Mouse (Mus musculus) left cerebral cortex, adult 2 months (tissue): ENCODE data around the gene Tra2b. TPM values are rescaled to one million over a fixed set of nuclear protein-coding genes. Genes with fewer than 3 reads are reported as not detected.
A peak's percentile ranks its signal among the peaks of the same experiment; 100 is the strongest.
"Not testable (repeated sequence)": the region's sequence is repeated elsewhere in the genome, so short reads cannot be mapped to it uniquely, and the experiment has no call there.

Experiments
- DNase-seq, 2 experiments: peaks; one replicate each; pipeline ENCODE4 v3.0.0; 2021 to 2022; ENCODE audit warnings: low spot score in 2 of 2, mixed read lengths in 1 of 2; ENCODE audit errors: extremely low spot score in 1 of 2
- H3K27ac ChIP-seq: fragments of 200-600 bp; 2 replicates; pipeline ENCODE4 v1.8.1; 2022
- H3K4me3 ChIP-seq: fragments of 200-600 bp; 2 replicates; pipeline ENCODE4 v1.8.1; 2022
- CTCF ChIP-seq: fragments of 200-600 bp; IDR thresholded peaks from 2 replicates; pipeline ENCODE4 v1.8.1; 2022; ENCODE audit warnings: antibody characterized with exemption, mild to moderate bottlenecking, moderate library complexity
- intact Hi-C: fragments of 180-260 bp; cut with DNase I; formaldehyde crosslinking; loops from one replicate; pipeline ENCODE4 v1.15.1; 2025
- total RNA-seq, 2 experiments: library from RNA; stranded (reverse); gene quantifications; 2 replicates each; pipeline ENCODE4 v1.2.3; 2021

Tra2b gene
- total RNA-seq, 2 experiments from 2014 or later: 71.8 to 78.4 TPM

GRCm38 (mm10) chr16:22240856-22241255 is 24.9 kb downstream of the Tra2b start:
- intact Hi-C loops: no loop called here
- no peak for DNase-seq
- Histone ChIP-seq H3K27ac (no peak overlapping the region), H3K4me3 (no peak overlapping the region)
- no peak for TF ChIP-seq CTCF

- intact Hi-C loops: no loop called here
- peak; percentile 3; the same call in 1 of the 2 replicates for TF ChIP-seq CTCF
- H3K4me3 ChIP-seq: no peak overlapping the region
Observed at GRCm38 (mm10) chr16:22239978-22240377, 25.8 kb downstream of the Tra2b start.

GRCm38 (mm10) chr16:22238928-22239620 is 26.7 kb downstream of the Tra2b start:
- DNase-seq: no peak
- Histone ChIP-seq H3K4me3 (no peak overlapping the region), H3K27ac (no peak overlapping the region)
- no peak for TF ChIP-seq CTCF
- intact Hi-C loops: no loop called here

More at GRCm38 (mm10) chr16:22239978-22240377, 25.8 kb downstream of the Tra2b start:
- no peak overlapping the region for H3K27ac ChIP-seq
- no peak for DNase-seq

GRCm38 (mm10) chr16:22238402-22238801 is 27.4 kb downstream of the Tra2b start:
- H3K27ac ChIP-seq, H3K4me3 ChIP-seq, DNase-seq, intact Hi-C loops: not testable (repeated sequence)

GRCm38 (mm10) chr16:22236814-22237213 is 29.0 kb downstream of the Tra2b start:
- Histone ChIP-seq H3K27ac (no peak overlapping the region), H3K4me3 (no peak overlapping the region)
- no peak; the same call in 1 of the 2 replicates for TF ChIP-seq CTCF
- no peak for DNase-seq
- intact Hi-C loops: no loop called here

GRCm38 (mm10) chr16:22234535-22234934 is 31.3 kb downstream of the Tra2b start:
- no peak for DNase-seq
- intact Hi-C loops: no loop called here
- no peak overlapping the region for H3K27ac ChIP-seq
- TF ChIP-seq CTCF: no peak
- no peak overlapping the region for H3K4me3 ChIP-seq

- intact Hi-C loops, DNase-seq, H3K4me3 ChIP-seq, H3K27ac ChIP-seq: not testable (repeated sequence)
Observed at GRCm38 (mm10) chr16:22230276-22230675, 35.5 kb downstream of the Tra2b start.

- no peak overlapping the region for H3K4me3 ChIP-seq
- no peak for DNase-seq
- H3K27ac ChIP-seq: no peak overlapping the region
- no peak for TF ChIP-seq CTCF
- intact Hi-C loops: no loop called here
Observed at GRCm38 (mm10) chr16:22203501-22203900, 62.3 kb downstream of the Tra2b start.

GRCm38 (mm10) chr16:22201858-22202257 is 63.9 kb downstream of the Tra2b start:
- Histone ChIP-seq H3K27ac (no peak overlapping the region), H3K4me3 (no peak overlapping the region)
- intact Hi-C loops: no loop called here
- no peak for DNase-seq
- no peak for TF ChIP-seq CTCF

GRCm38 (mm10) chr16:22200476-22200875 is 65.3 kb downstream of the Tra2b start:
- intact Hi-C loops: no loop called here
- Histone ChIP-seq H3K27ac (no peak overlapping the region), H3K4me3 (no peak overlapping the region)
- no peak for DNase-seq
- no peak for TF ChIP-seq CTCF

Other genes with a start within 250 kb of the Tra2b start
- 1 to 10 TPM; 1.7 to 1.8 TPM for gene Igf2bp2, start 102.7 kb downstream of the Tra2b start, total RNA-seq
- 10 to 100 TPM; 94.7 to 97.5 TPM for gene Etv5, start 173.7 kb upstream of the Tra2b start, total RNA-seq